In genomic region chr4:31553780-31554394, GRCm38 (mm10) we compare ENCODE assay signal across 18 mouse cellular contexts.
A peak's percentile ranks its signal among the peaks of the same experiment; 100 is the strongest.
DNase-seq lines count a peak whose midpoint lies in the region; ATAC-seq lines count a peak whose summit lies in the region.
"Had no signal": no experiment of that assay in that cellular context is flagged by ENCODE, and none has a peak within 500 bp of the region (broad histone marks: within the 10 kb centered on the region; RNA-seq: fewer than 3 reads in every experiment).

No protein-coding gene starts in this region.

- WGBS in forebrain, embryonic 15.5 days, result 90% methylated on average over 16 of the region's 16 CpGs
- 88% methylated on average over 16 of the region's 16 CpGs for WGBS in forebrain, embryonic 16.5 days
- 71% methylated on average over 16 of the region's 16 CpGs for WGBS in kidney, embryonic 16.5 days
- WGBS in midbrain, embryonic 16.5 days, result 83% methylated on average over 16 of the region's 16 CpGs
- 93% methylated on average over 16 of the region's 16 CpGs for WGBS in midbrain, embryonic 10.5 days

- H3K27me3 ChIP-seq in forebrain, embryonic 15.5 days, result no peaks in the 10 kb centered on the region
- no peaks in the 10 kb centered on the region for H3K27me3 ChIP-seq in forebrain, embryonic 16.5 days (replicated peaks; ENCODE audit: control insufficient read depth, insufficient read depth, low read length)
- no peaks in the 10 kb centered on the region for H3K27me3 ChIP-seq in kidney, embryonic 16.5 days (ENCODE audit: insufficient read depth, low read length)
- H3K27me3 ChIP-seq in midbrain, embryonic 16.5 days (ENCODE audit: control insufficient read depth, insufficient read depth, low read depth, low read length), result no peaks in the 10 kb centered on the region
- no peaks in the 10 kb centered on the region for H3K27me3 ChIP-seq in midbrain, embryonic 10.5 days (ENCODE audit: low read depth, poor library complexity, severe bottlenecking)
- H3K27me3 ChIP-seq: embryonic facial prominence, embryonic 12.5 days had no signal

- no peaks in the 10 kb centered on the region for H3K36me3 ChIP-seq in forebrain, embryonic 15.5 days
- no peaks in the 10 kb centered on the region for H3K36me3 ChIP-seq in forebrain, embryonic 16.5 days (ENCODE audit: control insufficient read depth, insufficient read depth)
- H3K36me3 ChIP-seq in kidney, embryonic 16.5 days (ENCODE audit: insufficient read depth, low read length), result no peaks in the 10 kb centered on the region
- H3K36me3 ChIP-seq in midbrain, embryonic 16.5 days (ENCODE audit: control insufficient read depth, insufficient read depth, low read length), result no peaks in the 10 kb centered on the region
- no peaks in the 10 kb centered on the region for H3K36me3 ChIP-seq in midbrain, embryonic 10.5 days
- H3K36me3 ChIP-seq: embryonic facial prominence, embryonic 10.5 days; embryonic facial prominence, embryonic 12.5 days had no signal

- no peak overlapping the region for H3K27ac ChIP-seq in forebrain, embryonic 15.5 days (replicated peaks)
- no peak overlapping the region for H3K27ac ChIP-seq in forebrain, embryonic 16.5 days (ENCODE audit: low read length)
- no peak overlapping the region for H3K27ac ChIP-seq in kidney, embryonic 16.5 days (ENCODE audit: low read length)
- H3K27ac ChIP-seq in midbrain, embryonic 16.5 days (ENCODE audit: low read length), result no peak overlapping the region
- no peak overlapping the region for H3K27ac ChIP-seq in midbrain, embryonic 10.5 days (replicated peaks)
- H3K27ac ChIP-seq: embryonic facial prominence, embryonic 10.5 days; embryonic facial prominence, embryonic 12.5 days had no signal

- H3K9me3 ChIP-seq in forebrain, embryonic 15.5 days, result no peaks in the 10 kb centered on the region
- H3K9me3 ChIP-seq in forebrain, embryonic 16.5 days (ENCODE audit: control insufficient read depth, low read length), result no peaks in the 10 kb centered on the region
- H3K9me3 ChIP-seq in kidney, embryonic 16.5 days (ENCODE audit: low read length), result no peaks in the 10 kb centered on the region
- no peaks in the 10 kb centered on the region for H3K9me3 ChIP-seq in midbrain, embryonic 16.5 days (replicated peaks; ENCODE audit: control insufficient read depth, low read length, poor library complexity, severe bottlenecking)
- no peaks in the 10 kb centered on the region for H3K9me3 ChIP-seq in midbrain, embryonic 10.5 days (replicated peaks)
- H3K9me3 ChIP-seq: embryonic facial prominence, embryonic 10.5 days; embryonic facial prominence, embryonic 12.5 days had no signal

- H3K4me1 ChIP-seq in forebrain, embryonic 15.5 days, result no peaks in the 10 kb centered on the region
- H3K4me1 ChIP-seq in forebrain, embryonic 16.5 days (replicated peaks; ENCODE audit: control insufficient read depth, insufficient read depth, low read length), result no peaks in the 10 kb centered on the region
- no peaks in the 10 kb centered on the region for H3K4me1 ChIP-seq in kidney, embryonic 16.5 days (ENCODE audit: insufficient read depth, low read length)
- H3K4me1 ChIP-seq in midbrain, embryonic 16.5 days (ENCODE audit: control insufficient read depth, insufficient read depth, low read length), result no peaks in the 10 kb centered on the region
- H3K4me1 ChIP-seq in midbrain, embryonic 10.5 days, result no peaks in the 10 kb centered on the region
- H3K4me1 ChIP-seq: embryonic facial prominence, embryonic 10.5 days; embryonic facial prominence, embryonic 12.5 days had no signal

- H3K4me2 ChIP-seq in forebrain, embryonic 15.5 days (replicated peaks), result no peak overlapping the region
- H3K4me2 ChIP-seq in forebrain, embryonic 16.5 days (ENCODE audit: low read length), result no peak overlapping the region
- H3K4me2 ChIP-seq in kidney, embryonic 16.5 days (replicated peaks; ENCODE audit: low read depth, low read length), result no peak overlapping the region
- no peak overlapping the region for H3K4me2 ChIP-seq in midbrain, embryonic 16.5 days (ENCODE audit: low read length)
- H3K4me2 ChIP-seq: embryonic facial prominence, embryonic 12.5 days had no signal

- peak; percentile 38; the same call in 1 of the 2 replicates for ATAC-seq in forebrain, embryonic 15.5 days (replicated peaks)
- no peak for ATAC-seq in forebrain, embryonic 16.5 days
- peak; percentile 39; the same call in 1 of the 2 replicates for ATAC-seq in kidney, embryonic 16.5 days (ENCODE audit: low FRiP score, low TSS enrichment)
- ATAC-seq in midbrain, embryonic 16.5 days, result peak; percentile 75; the same call in 1 of the 2 replicates
- ATAC-seq: forebrain, postnatal 0 days had no signal

- no peak for DNase-seq in kidney, adult 11 months
- no peak for DNase-seq in midbrain, embryonic 10.5 days (ENCODE audit: low spot score)
- DNase-seq in spleen, postnatal 36 days (ENCODE audit: low spot score in 2 of 2), result no peak
- DNase-seq: adrenal gland, adult 2 months; adrenal gland, postnatal 10 days; adrenal gland, postnatal 25 days; cerebellum, adult 11-12 months; cerebellum, adult 2 months; cerebellum, adult 9-10 months; cerebellum, postnatal 10 days; cerebellum, postnatal 25 days; forebrain, postnatal 0 days had no signal

- H3K4me3 ChIP-seq in forebrain, embryonic 15.5 days, result no peak overlapping the region
- H3K4me3 ChIP-seq in forebrain, embryonic 16.5 days (replicated peaks; ENCODE audit: low read length), result no peak overlapping the region
- no peak overlapping the region for H3K4me3 ChIP-seq in kidney, embryonic 16.5 days (ENCODE audit: low read length)
- no peak overlapping the region for H3K4me3 ChIP-seq in midbrain, embryonic 16.5 days (ENCODE audit: low read depth, low read length)
- no peak overlapping the region for H3K4me3 ChIP-seq in midbrain, embryonic 10.5 days
- H3K4me3 ChIP-seq: embryonic facial prominence, embryonic 10.5 days; embryonic facial prominence, embryonic 12.5 days had no signal

- H3K9ac ChIP-seq in forebrain, embryonic 15.5 days (replicated peaks), result no peak overlapping the region
- H3K9ac ChIP-seq in forebrain, embryonic 16.5 days (replicated peaks; ENCODE audit: low read depth, low read length), result no peak overlapping the region
- no peak overlapping the region for H3K9ac ChIP-seq in kidney, embryonic 16.5 days (replicated peaks; ENCODE audit: low read length)
- H3K9ac ChIP-seq in midbrain, embryonic 16.5 days (ENCODE audit: low read depth, low read length), result no peak overlapping the region
- H3K9ac ChIP-seq: embryonic facial prominence, embryonic 12.5 days; forebrain, postnatal 0 days had no signal
